In genomic region chr7:137191889-137192288, GRCm38 (mm10) we compare ENCODE assay signal across 24 mouse cellular contexts.
DNase-seq lines count a peak whose midpoint lies in the region; ATAC-seq and TF ChIP-seq lines count a peak whose summit lies in the region.
"Had no signal": no experiment of that assay in that cellular context is flagged by ENCODE, and none has a peak within 500 bp of the region (broad histone marks: within the 10 kb centered on the region; RNA-seq: fewer than 3 reads in every experiment).

No protein-coding gene starts in this region.

- WGBS in hindbrain, embryonic 10.5 days = 72% methylated on average over 12 of the region's 12 CpGs
- 53% methylated on average over 12 of the region's 12 CpGs for WGBS in hindbrain, embryonic 16.5 days
- 49% methylated on average over 12 of the region's 12 CpGs for WGBS in hindbrain, embryonic 12.5 days
- 48% methylated on average over 12 of the region's 12 CpGs for WGBS in midbrain, embryonic 14.5 days

- no peaks in the 10 kb centered on the region for H3K9me3 ChIP-seq in hindbrain, embryonic 10.5 days
- H3K9me3 ChIP-seq in hindbrain, embryonic 16.5 days (ENCODE audit: control insufficient read depth, low read length) = no peaks in the 10 kb centered on the region
- H3K9me3 ChIP-seq in hindbrain, embryonic 12.5 days (replicated peaks) = no peaks in the 10 kb centered on the region
- H3K9me3 ChIP-seq in midbrain, embryonic 14.5 days (ENCODE audit: control insufficient read depth, low read length) = no peaks in the 10 kb centered on the region
- H3K9me3 ChIP-seq: embryonic facial prominence, embryonic 13.5 days; limb, embryonic 12.5 days; liver, embryonic 12.5 days; neural tube, embryonic 12.5 days had no signal

- H3K4me2 ChIP-seq in hindbrain, embryonic 16.5 days (ENCODE audit: low read length) = no peak overlapping the region
- H3K4me2 ChIP-seq in hindbrain, embryonic 12.5 days (replicated peaks) = no peak overlapping the region
- H3K4me2 ChIP-seq in midbrain, embryonic 14.5 days (ENCODE audit: low read length) = no peak overlapping the region
- H3K4me2 ChIP-seq: embryonic facial prominence, embryonic 13.5 days; limb, embryonic 12.5 days; liver, embryonic 12.5 days; neural tube, embryonic 12.5 days had no signal

- no peak overlapping the region for H3K4me3 ChIP-seq in hindbrain, embryonic 10.5 days
- H3K4me3 ChIP-seq in hindbrain, embryonic 16.5 days (ENCODE audit: low read length) = no peak overlapping the region
- no peak overlapping the region for H3K4me3 ChIP-seq in hindbrain, embryonic 12.5 days
- no peak overlapping the region for H3K4me3 ChIP-seq in midbrain, embryonic 14.5 days (replicated peaks; ENCODE audit: low read depth, low read length)
- H3K4me3 ChIP-seq: embryonic facial prominence, embryonic 13.5 days; erythroblast, embryonic 14.5 days; limb, embryonic 12.5 days; liver, embryonic 12.5 days; neural tube, embryonic 12.5 days had no signal

- H3K27ac ChIP-seq in hindbrain, embryonic 10.5 days = peak overlapping the region; percentile 66; the same call in 1 of the 2 replicates
- no peak overlapping the region for H3K27ac ChIP-seq in hindbrain, embryonic 16.5 days (ENCODE audit: low read depth, low read length)
- H3K27ac ChIP-seq in hindbrain, embryonic 12.5 days = peak overlapping the region; percentile 45
- no peak overlapping the region; the same call in 1 of the 2 replicates for H3K27ac ChIP-seq in midbrain, embryonic 14.5 days (replicated peaks; ENCODE audit: low read depth, low read length)
- H3K27ac ChIP-seq: embryonic facial prominence, embryonic 13.5 days; limb, embryonic 12.5 days; liver, embryonic 12.5 days; neural tube, embryonic 12.5 days had no signal

- peaks cover 7% of the 10 kb centered on the region for H3K27me3 ChIP-seq in hindbrain, embryonic 10.5 days (ENCODE audit: insufficient read depth, poor library complexity, severe bottlenecking)
- H3K27me3 ChIP-seq in hindbrain, embryonic 16.5 days (replicated peaks; ENCODE audit: control insufficient read depth, insufficient read depth, low read length) = no peaks in the 10 kb centered on the region
- no peaks in the 10 kb centered on the region for H3K27me3 ChIP-seq in hindbrain, embryonic 12.5 days
- no peaks in the 10 kb centered on the region for H3K27me3 ChIP-seq in midbrain, embryonic 14.5 days (ENCODE audit: control insufficient read depth, insufficient read depth, low read length)
- H3K27me3 ChIP-seq: embryonic facial prominence, embryonic 13.5 days; limb, embryonic 12.5 days; liver, embryonic 12.5 days; neural tube, embryonic 12.5 days had no signal

- no peak for ATAC-seq in hindbrain, embryonic 16.5 days
- 0 out of 2 replicates have a peak, but pooled peaks have one; percentile 40 for ATAC-seq in hindbrain, embryonic 12.5 days (ENCODE audit: low FRiP score)
- ATAC-seq in midbrain, embryonic 14.5 days (ENCODE audit: low FRiP score, low TSS enrichment) = no peak; the same call in 1 of the 2 replicates
- ATAC-seq: liver, embryonic 12.5 days had no signal

- H3K9ac ChIP-seq in hindbrain, embryonic 16.5 days (ENCODE audit: low read depth, low read length) = no peak overlapping the region
- H3K9ac ChIP-seq in hindbrain, embryonic 12.5 days = no peak overlapping the region
- H3K9ac ChIP-seq in midbrain, embryonic 14.5 days (replicated peaks; ENCODE audit: low read length) = no peak overlapping the region
- H3K9ac ChIP-seq: embryonic facial prominence, embryonic 13.5 days; limb, embryonic 12.5 days; liver, embryonic 12.5 days; neural tube, embryonic 12.5 days had no signal

- no peak for TF ChIP-seq CTCF in brain, embryonic 14.5 days (IDR thresholded peaks at IDR 0.05; ENCODE audit: borderline replicate concordance, extremely low read depth, insufficient read depth, insufficient read length)

- TF ChIP-seq POLR2A in brain, embryonic 14.5 days (IDR thresholded peaks at IDR 0.05; ENCODE audit: borderline replicate concordance, extremely low read depth, insufficient read depth, insufficient read length, poor library complexity, severe bottlenecking) = no peak

- intact Hi-C loops in left cerebral cortex, postnatal 14 days (cut with DNase I) = no loop called here

- H3K36me3 ChIP-seq in hindbrain, embryonic 10.5 days = peaks cover 13% of the 10 kb centered on the region
- 0 out of 2 replicates have a peak, but pooled peaks cover 2% of the 10 kb centered on the region for H3K36me3 ChIP-seq in hindbrain, embryonic 16.5 days (ENCODE audit: control insufficient read depth, insufficient read depth, low read length)
- peaks cover 15% of the 10 kb centered on the region for H3K36me3 ChIP-seq in hindbrain, embryonic 12.5 days
- peaks cover 23% of the 10 kb centered on the region for H3K36me3 ChIP-seq in midbrain, embryonic 14.5 days (ENCODE audit: control insufficient read depth, insufficient read depth, low read length)
- H3K36me3 ChIP-seq: liver, embryonic 12.5 days had no signal

- peaks cover 17% of the 10 kb centered on the region for H3K4me1 ChIP-seq in hindbrain, embryonic 10.5 days (replicated peaks)
- no peaks in the 10 kb centered on the region for H3K4me1 ChIP-seq in hindbrain, embryonic 16.5 days (ENCODE audit: control insufficient read depth, insufficient read depth, low read depth, low read length)
- H3K4me1 ChIP-seq in hindbrain, embryonic 12.5 days = peaks cover 9% of the 10 kb centered on the region
- no peaks in the 10 kb centered on the region for H3K4me1 ChIP-seq in midbrain, embryonic 14.5 days (ENCODE audit: control insufficient read depth, insufficient read depth, low read length)
- H3K4me1 ChIP-seq: liver, embryonic 12.5 days had no signal

- no peak for DNase-seq in hindbrain, embryonic 10.5 days (ENCODE audit: low spot score)
- peak; percentile 67 for DNase-seq in brain, embryonic 14.5 days (ENCODE audit: low read depth)
- peak; percentile 41 for DNase-seq in midbrain, embryonic 14.5 days
- no peak for DNase-seq in embryo, embryonic 10 days (ENCODE audit: low spot score)
- no peak for DNase-seq in left cerebral cortex, postnatal 14 days (ENCODE audit: low spot score in 2 of 2)
- no peak for DNase-seq in heart, adult 9 months (ENCODE audit: low spot score in 2 of 2)
- DNase-seq: adrenal gland, adult 2 months; cerebellum, adult 11-12 months; cerebellum, postnatal 10 days; heart, postnatal 36 days; kidney, postnatal 25 days; layer of hippocampus, postnatal 36 days; lung, adult 2 months; lung, postnatal 14 days; right cerebral cortex, adult 18-20 months; right cerebral cortex, postnatal 4 days; thymus, postnatal 25 days had no signal

Comparison
In these comparisons a context has a peak if more than half of its experiments do, and no peak if none do; other contexts are left out.
1. H3K27ac ChIP-seq: peak in hindbrain, embryonic 10.5 days (single experiment) and hindbrain, embryonic 12.5 days (single experiment); none in hindbrain, embryonic 16.5 days (single experiment) and midbrain, embryonic 14.5 days (single experiment).
2. DNase-seq: peak in brain, embryonic 14.5 days (single experiment) and midbrain, embryonic 14.5 days (single experiment); none in hindbrain, embryonic 10.5 days (single experiment), embryo, embryonic 10 days (single experiment), left cerebral cortex, postnatal 14 days (0 of 2) and heart, adult 9 months (0 of 2).